Mouse (Mus musculus): ENCODE data around the gene Fsip1.

- no peak for TF ChIP-seq POLR2A (IDR thresholded peaks at IDR 0.05; ENCODE audit: insufficient read depth, low read length)
- no peak for TF ChIP-seq CTCF (IDR thresholded peaks at IDR 0.05; ENCODE audit: low read depth, low read length)
- TF ChIP-seq EP300 (IDR thresholded peaks at IDR 0.05; ENCODE audit: insufficient read depth, low read depth, low read length) = no peak
Observed at GRCm38 (mm10) chr2:118248016-118248415, 8.8 kb downstream of the Fsip1 start.
